ENCODE assay signal across 10 mouse cellular contexts in genomic region chr14:8095562-8095950, GRCm38 (mm10). TPM values are rescaled to one million over a fixed set of nuclear protein-coding genes. Genes with fewer than 3 reads are reported as not detected.
DNase-seq lines count a peak whose midpoint lies in the region; ATAC-seq and TF ChIP-seq lines count a peak whose summit lies in the region.
"Had no signal": no experiment of that assay in that cellular context is flagged by ENCODE, and none has a peak within 500 bp of the region (broad histone marks: within the 10 kb centered on the region; RNA-seq: fewer than 3 reads in every experiment).

No protein-coding gene starts in this region.

- no peak for TF ChIP-seq CTCF in gastrocnemius, adult 2 months (IDR thresholded peaks at IDR 0.05)

- H3K4me1 ChIP-seq in stomach, embryonic 14.5 days (ENCODE audit: control insufficient read depth, insufficient read depth, low read length): peaks cover 8% of the 10 kb centered on the region; the same call in 1 of the 2 replicates
- H3K4me1 ChIP-seq in hindbrain, embryonic 12.5 days: peaks cover 7% of the 10 kb centered on the region
- H3K4me1 ChIP-seq in forebrain, embryonic 10.5 days: peaks cover 27% of the 10 kb centered on the region

- peak overlapping the region; percentile 78 for H3K27ac ChIP-seq in gastrocnemius, adult 2 months
- H3K27ac ChIP-seq in stomach, embryonic 14.5 days (ENCODE audit: low read length): peak overlapping the region; percentile 84
- no peak overlapping the region for H3K27ac ChIP-seq in hindbrain, embryonic 12.5 days
- no peak overlapping the region for H3K27ac ChIP-seq in forebrain, embryonic 10.5 days

- no peak overlapping the region for H3K9ac ChIP-seq in stomach, embryonic 14.5 days (replicated peaks; ENCODE audit: low read depth, low read length)
- H3K9ac ChIP-seq in hindbrain, embryonic 12.5 days: no peak overlapping the region

- intact Hi-C loops in gastrocnemius, adult 2 months (cut with DNase I): loop anchor here (5.0 kb wide), 1 partner anchor 77 kb away; the partner anchor contains the start of gene Pdhb
- intact Hi-C loops in heart, postnatal 10 days (cut with DNase I): loop anchor here (5.0 kb wide), 1 partner anchor 122 kb away; no protein-coding TSS in a partner anchor

- peak overlapping the region; percentile 61 for H3K4me3 ChIP-seq in gastrocnemius, adult 2 months
- no peak overlapping the region for H3K4me3 ChIP-seq in stomach, embryonic 14.5 days (ENCODE audit: low read depth, low read length)
- no peak overlapping the region for H3K4me3 ChIP-seq in hindbrain, embryonic 12.5 days
- no peak overlapping the region for H3K4me3 ChIP-seq in forebrain, embryonic 10.5 days

- ATAC-seq in stomach, embryonic 14.5 days (ENCODE audit: insufficient number of reproducible peaks, insufficient read depth, low FRiP score, low read depth): no peak
- no peak for ATAC-seq in hindbrain, embryonic 12.5 days (ENCODE audit: low FRiP score)

- no peaks in the 10 kb centered on the region for H3K27me3 ChIP-seq in stomach, embryonic 14.5 days (ENCODE audit: control insufficient read depth, insufficient read depth, low read length)
- no peaks in the 10 kb centered on the region for H3K27me3 ChIP-seq in hindbrain, embryonic 12.5 days
- no peaks in the 10 kb centered on the region for H3K27me3 ChIP-seq in forebrain, embryonic 10.5 days (ENCODE audit: poor library complexity, severe bottlenecking)
- H3K27me3 ChIP-seq: CH12.LX had no signal

- no peaks in the 10 kb centered on the region for H3K9me3 ChIP-seq in stomach, embryonic 14.5 days (ENCODE audit: control insufficient read depth, low read depth, low read length)
- H3K9me3 ChIP-seq in hindbrain, embryonic 12.5 days (replicated peaks): no peaks in the 10 kb centered on the region
- no peaks in the 10 kb centered on the region for H3K9me3 ChIP-seq in forebrain, embryonic 10.5 days

- WGBS in stomach, embryonic 14.5 days: 41% methylated on average over 7 of the region's 7 CpGs
- 78% methylated on average over 7 of the region's 7 CpGs for WGBS in hindbrain, embryonic 12.5 days
- WGBS in forebrain, embryonic 10.5 days: 76% methylated on average over 7 of the region's 7 CpGs

- peak; percentile 29 for DNase-seq in gastrocnemius, adult 2 months
- no peak for DNase-seq in gastrocnemius, postnatal 10 days
- DNase-seq in heart, postnatal 10 days: peak; percentile 41 to 48
- DNase-seq in kidney, postnatal 36 days: peak; percentile 44 to 54
- DNase-seq in forebrain, embryonic 10.5 days (ENCODE audit: extremely low spot score, low spot score): no peak
- no peak for DNase-seq in layer of hippocampus, adult 9-10 months (ENCODE audit: low spot score)
- DNase-seq: thymus, postnatal 25 days had no signal

- H3K4me2 ChIP-seq in stomach, embryonic 14.5 days (replicated peaks; ENCODE audit: low read depth, low read length): no peak overlapping the region
- H3K4me2 ChIP-seq in hindbrain, embryonic 12.5 days (replicated peaks): no peak overlapping the region

- H3K36me3 ChIP-seq in stomach, embryonic 14.5 days (ENCODE audit: control insufficient read depth, insufficient read depth, low read length): 0 out of 2 replicates have a peak, but pooled peaks cover 6% of the 10 kb centered on the region
- no peaks in the 10 kb centered on the region for H3K36me3 ChIP-seq in hindbrain, embryonic 12.5 days
- peaks cover 9% of the 10 kb centered on the region for H3K36me3 ChIP-seq in forebrain, embryonic 10.5 days (replicated peaks)

RNA-seq across cellular contexts. Expression of gene Pxk, which starts 2.5 kb away (rescaled TPM):
- 10 to 100 TPM; 12.4 to 12.7 TPM for total RNA-seq in gastrocnemius, adult 2 months (2021)
- total RNA-seq in gastrocnemius, postnatal 10 days (2021): 10 to 100 TPM; 12.4 to 15.2 TPM
- total RNA-seq in heart, postnatal 10 days (2021): 10 to 100 TPM; 21.4 to 26.2 TPM
- polyA plus RNA-seq in stomach, embryonic 14.5 days (2014; fragmentation: Nextera tagmentation; extraction: Ambion mirVana): 42.8 and 47.2 TPM in 2 replicates
- polyA plus RNA-seq in hindbrain, embryonic 12.5 days (2016; fragmentation: Nextera tagmentation; extraction: Ambion mirVana): 43.0 and 46.7 TPM in 2 replicates
- 15.5 and 17.0 TPM in 2 replicates for polyA plus RNA-seq in forebrain, embryonic 10.5 days (2016; fragmentation: Nextera tagmentation; extraction: Ambion mirVana)

RNA-seq across cellular contexts. Expression of gene Rpp14, which starts 15.4 kb away (rescaled TPM):
- 10 to 100 TPM; 24.2 to 31.5 TPM for total RNA-seq in gastrocnemius, adult 2 months (2021)
- total RNA-seq in gastrocnemius, postnatal 10 days (2021): 10 to 100 TPM; 21.4 to 22.7 TPM
- 10 to 100 TPM; 21.5 to 24.6 TPM for total RNA-seq in heart, postnatal 10 days (2021)
- 57.4 and 65.0 TPM in 2 replicates for polyA plus RNA-seq in stomach, embryonic 14.5 days (2014; fragmentation: Nextera tagmentation; extraction: Ambion mirVana)
- 45.4 and 47.5 TPM in 2 replicates for polyA plus RNA-seq in hindbrain, embryonic 12.5 days (2016; fragmentation: Nextera tagmentation; extraction: Ambion mirVana)
- 61.0 and 61.5 TPM in 2 replicates for polyA plus RNA-seq in forebrain, embryonic 10.5 days (2016; fragmentation: Nextera tagmentation; extraction: Ambion mirVana)

Comparison
In these comparisons a context has a peak if more than half of its experiments do, and no peak if none do; other contexts are left out.
1. DNase-seq: peak in gastrocnemius, adult 2 months (single experiment), heart, postnatal 10 days (2 of 2) and kidney, postnatal 36 days (2 of 2); none in gastrocnemius, postnatal 10 days (single experiment), forebrain, embryonic 10.5 days (single experiment) and layer of hippocampus, adult 9-10 months (single experiment).
2. H3K27ac ChIP-seq: peak in gastrocnemius, adult 2 months (single experiment) and stomach, embryonic 14.5 days (single experiment); none in hindbrain, embryonic 12.5 days (single experiment) and forebrain, embryonic 10.5 days (single experiment).